17 mouse cellular contexts compared by ENCODE assay signal in the genomic region with DNA sequence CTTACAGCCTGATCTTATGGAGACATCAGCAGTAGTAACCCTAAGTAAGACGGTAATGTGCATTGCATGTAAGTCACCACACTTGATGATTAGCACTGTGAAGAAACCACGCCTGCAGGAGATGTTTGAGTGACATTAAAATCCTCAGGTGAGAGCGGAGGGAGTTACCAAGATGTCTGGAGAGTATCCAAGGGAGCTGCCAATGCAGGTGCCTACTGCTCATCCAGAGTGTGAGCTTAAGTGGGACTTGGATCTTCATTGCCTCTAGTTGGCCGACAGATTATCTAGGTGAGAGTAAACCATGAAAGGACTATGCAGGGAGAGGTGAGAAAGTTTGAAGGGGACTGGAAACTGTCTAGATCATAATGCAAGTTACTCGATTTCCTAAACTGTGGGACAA.
"Had no signal": no experiment of that assay in that cellular context is flagged by ENCODE, and none has a peak within 500 bp of the region (broad histone marks: within the 10 kb centered on the region; RNA-seq: fewer than 3 reads in every experiment).

No protein-coding gene starts in this region.

- H3K27ac ChIP-seq: neural tube, embryonic 12.5 days; neural tube, embryonic 13.5 days; neural tube, embryonic 15.5 days; stomach, embryonic 15.5 days; stomach, postnatal 0 days had no signal

- H3K27me3 ChIP-seq: neural tube, embryonic 12.5 days; neural tube, embryonic 13.5 days; neural tube, embryonic 15.5 days; stomach, embryonic 15.5 days had no signal

- DNase-seq: retina, postnatal 1 day; right cerebral cortex, adult 18-20 months; right cerebral cortex, postnatal 14 days; right cerebral cortex, postnatal 25 days; right cerebral cortex, postnatal 4 days; spleen, adult 18-20 months; thymus, adult 18-20 months; thymus, adult 2 months; thymus, postnatal 14 days; thymus, postnatal 25 days; thymus, postnatal 36 days; thymus, postnatal 4 days had no signal

- H3K4me2 ChIP-seq: neural tube, embryonic 12.5 days; neural tube, embryonic 13.5 days; neural tube, embryonic 15.5 days; stomach, embryonic 15.5 days had no signal

- H3K4me1 ChIP-seq: neural tube, embryonic 12.5 days had no signal

- H3K9ac ChIP-seq: neural tube, embryonic 12.5 days; neural tube, embryonic 13.5 days; neural tube, embryonic 15.5 days; stomach, embryonic 15.5 days had no signal

- H3K9me3 ChIP-seq: neural tube, embryonic 12.5 days; neural tube, embryonic 13.5 days; neural tube, embryonic 15.5 days; stomach, embryonic 15.5 days had no signal

- H3K4me3 ChIP-seq: neural tube, embryonic 12.5 days; neural tube, embryonic 13.5 days; neural tube, embryonic 15.5 days; stomach, embryonic 15.5 days had no signal
